Mouse (Mus musculus) intestine, postnatal 0 days (tissue): ENCODE results near the gene Szrd1. TPM values are rescaled to one million over a fixed set of nuclear protein-coding genes. Genes with fewer than 3 reads are reported as not detected.

Source experiments
- ATAC-seq: fragments of 200-750 bp; cut with Nextera tagmentation; 2 replicates; pipeline ENCODE4 v1.8.0; 2017; ENCODE audit warnings: mild to moderate bottlenecking, moderate TSS enrichment, moderate library complexity
- H3K27ac ChIP-seq: fragments of 300-500 bp; sonication (generic); 2 replicates; pipeline ENCODE4 v1.5.1; 2014; ENCODE audit warnings: mild to moderate bottlenecking, low read depth, low read length, moderate library complexity
- H3K27me3 ChIP-seq: fragments of 300-500 bp; sonication (generic); replicated peaks from 2 replicates; pipeline ENCODE4 v1.6.1; 2014; ENCODE audit warnings: low read length, mixed read lengths; ENCODE audit not compliant: control insufficient read depth, insufficient read depth
- H3K36me3 ChIP-seq: fragments of 300-500 bp; sonication (generic); 2 replicates; pipeline ENCODE4 v1.6.1; 2014; ENCODE audit warnings: mild to moderate bottlenecking, moderate library complexity; ENCODE audit not compliant: control insufficient read depth, insufficient read depth
- H3K4me1 ChIP-seq: fragments of 300-500 bp; sonication (generic); replicated peaks from 2 replicates; pipeline ENCODE4 v1.6.1; 2014; ENCODE audit warnings: antibody characterized with exemption, low read length, mixed read lengths; ENCODE audit not compliant: control insufficient read depth, insufficient read depth
- H3K4me2 ChIP-seq: fragments of 300-500 bp; sonication (generic); replicated peaks from 2 replicates; pipeline ENCODE4 v1.6.1; 2014; ENCODE audit warnings: low read depth, mild to moderate bottlenecking, moderate library complexity
- H3K4me3 ChIP-seq: fragments of 300-500 bp; sonication (generic); 2 replicates; pipeline ENCODE4 v1.5.1; 2014; ENCODE audit warnings: low read depth, low read length
- H3K9ac ChIP-seq: fragments of 300-500 bp; sonication (generic); 2 replicates; pipeline ENCODE4 v1.6.1; 2014; ENCODE audit warnings: mild to moderate bottlenecking, low read depth, low read length
- H3K9me3 ChIP-seq: fragments of 300-500 bp; sonication (generic); 2 replicates; pipeline ENCODE4 v1.6.1; 2016; ENCODE audit warnings: mixed run types; ENCODE audit not compliant: control insufficient read depth
- CTCF ChIP-seq: sonication (generic); IDR thresholded peaks from 2 replicates; pipeline ENCODE4 v1.5.1; 2016; ENCODE audit warnings: low read depth, mild to moderate bottlenecking, control low read depth, antibody characterized with exemption, moderate library complexity
- WGBS: fragments of 180-500 bp; shearing (Covaris S2); extraction: QIAGEN DNeasy Blood & Tissue Kit; methylation state at CpG from one replicate; pipeline ENCODE4 v1.1.7; 2014; 5-methylcytosine and 5-hydroxymethylcytosine counted together
- polyA plus RNA-seq: library from polyadenylated mRNA; unstranded; fragments of >200 nt; fragmentation: Nextera tagmentation; extraction: Ambion mirVana; gene quantifications from 2 replicates; pipeline ENCODE4 v1.2.1, GENCODE M21; 2015

The Szrd1 gene
- polyA plus RNA-seq, 1 experiment from 2014 or later, result 35.0 TPM

DNA sequence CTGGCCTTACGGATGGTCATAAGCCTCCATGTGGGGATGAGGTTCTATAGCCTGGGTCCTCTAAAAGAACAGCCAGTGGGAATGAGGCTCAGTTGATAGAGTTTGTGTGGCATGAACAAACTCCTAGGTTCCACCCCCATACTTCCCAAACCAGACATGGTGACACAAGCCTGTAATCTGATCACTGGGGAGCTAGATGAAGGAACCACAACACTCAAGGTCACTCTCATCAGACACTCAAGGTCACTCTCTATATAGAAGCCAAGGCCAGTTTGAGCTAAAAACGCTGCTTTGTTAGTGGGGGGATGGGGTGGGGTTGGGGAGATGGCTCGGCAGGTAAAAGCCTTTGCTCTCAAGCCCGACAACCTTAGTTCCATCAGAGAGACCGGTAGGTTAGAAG lies 39.6 kb downstream of the Szrd1 start:
- Histone ChIP-seq H3K4me1 (no peaks in the 10 kb centered on the region), H3K27ac (no peak overlapping the region), H3K9ac (no peak overlapping the region), H3K36me3 (no peaks in the 10 kb centered on the region), H3K27me3 (no peaks in the 10 kb centered on the region), H3K4me2 (no peak overlapping the region), H3K4me3 (no peak overlapping the region), H3K9me3 (no peaks in the 10 kb centered on the region)
- TF ChIP-seq CTCF, result no peak
- WGBS, result 69% methylated on average over 5 of the region's 5 CpGs
- ATAC-seq, result no peak

DNA sequence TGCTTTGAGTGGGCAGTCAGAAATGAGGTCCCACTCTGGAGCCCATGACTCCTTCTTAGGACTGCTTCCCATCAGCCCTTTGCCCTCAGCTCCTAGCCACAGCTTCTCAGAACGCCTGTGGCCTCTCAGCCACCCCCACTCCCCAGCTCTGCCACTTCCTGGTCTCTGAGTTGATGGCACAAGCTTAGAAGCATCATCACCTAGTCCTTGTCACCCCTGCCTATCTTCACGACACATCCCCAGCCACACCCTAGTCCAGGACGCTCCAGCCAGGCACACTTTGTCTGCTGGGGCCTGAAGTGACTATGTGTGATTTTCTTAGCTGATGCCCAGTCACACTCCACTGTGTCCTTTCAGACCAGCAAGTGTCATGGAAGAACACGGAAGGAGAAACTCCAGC lies 40.6 kb downstream of the Szrd1 start:
- Histone ChIP-seq H3K27me3 (no peaks in the 10 kb centered on the region), H3K4me3 (no peak overlapping the region), H3K4me1 (no peaks in the 10 kb centered on the region), H3K9ac (no peak overlapping the region), H3K36me3 (no peaks in the 10 kb centered on the region), H3K4me2 (no peak overlapping the region), H3K27ac (no peak overlapping the region), H3K9me3 (no peaks in the 10 kb centered on the region)
- no peak for TF ChIP-seq CTCF
- no peak for ATAC-seq
- WGBS, result 62% methylated on average over 4 of the region's 4 CpGs

DNA sequence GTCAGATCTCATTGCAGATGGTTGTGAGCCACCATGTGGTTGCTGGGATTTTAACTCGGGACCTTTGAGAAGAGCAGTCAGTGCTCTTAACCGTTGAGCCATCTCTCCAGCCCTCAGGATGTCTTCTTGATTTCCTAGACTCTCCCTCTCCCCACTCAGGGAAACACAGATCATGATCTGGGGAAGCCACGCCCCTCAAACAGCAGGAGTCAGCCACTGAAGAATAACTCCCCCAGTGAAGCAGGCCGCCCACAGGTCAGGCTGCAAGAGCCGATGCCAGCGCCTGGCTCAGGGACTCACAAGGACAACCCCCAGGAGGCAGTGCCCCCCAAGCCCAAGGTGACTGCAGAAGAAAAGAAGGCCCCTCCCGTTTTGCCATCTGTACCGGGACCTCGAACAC lies 42.9 kb downstream of the Szrd1 start:
- Histone ChIP-seq H3K9me3 (no peaks in the 10 kb centered on the region), H3K36me3 (no peaks in the 10 kb centered on the region), H3K4me2 (no peak overlapping the region), H3K4me3 (no peak overlapping the region), H3K27ac (no peak overlapping the region), H3K9ac (no peak overlapping the region), H3K27me3 (no peaks in the 10 kb centered on the region), H3K4me1 (no peaks in the 10 kb centered on the region)
- no peak for TF ChIP-seq CTCF
- no peak for ATAC-seq
- WGBS, result 28% methylated on average over 9 of the region's 9 CpGs

DNA sequence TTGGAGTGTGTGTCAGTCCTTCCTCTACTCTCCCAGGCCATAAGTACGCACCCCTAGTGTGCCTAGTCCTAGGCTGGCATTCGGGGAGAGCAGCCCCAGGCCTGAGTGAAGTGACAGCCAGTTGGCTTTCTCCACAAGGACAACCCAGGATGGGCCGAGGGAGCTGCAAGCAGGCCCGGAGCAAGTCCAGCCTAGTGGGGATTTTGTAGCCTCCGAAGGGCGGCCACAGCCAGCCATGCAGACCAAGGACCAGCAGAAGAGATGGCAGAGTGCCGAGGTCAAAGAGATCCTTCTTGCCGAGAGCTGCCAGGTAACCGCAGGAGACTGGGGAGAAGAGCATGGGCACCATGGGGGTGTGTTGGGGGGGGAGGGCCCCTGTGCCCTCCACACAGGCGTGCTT lies 44.6 kb downstream of the Szrd1 start:
- Histone ChIP-seq H3K9ac (no peak overlapping the region), H3K27me3 (no peaks in the 10 kb centered on the region), H3K4me3 (no peak overlapping the region), H3K4me2 (no peak overlapping the region), H3K27ac (no peak overlapping the region), H3K4me1 (no peaks in the 10 kb centered on the region), H3K36me3 (no peaks in the 10 kb centered on the region), H3K9me3 (no peaks in the 10 kb centered on the region)
- 81% methylated on average over 10 of the region's 10 CpGs for WGBS
- no peak for ATAC-seq
- TF ChIP-seq CTCF, result no peak

DNA sequence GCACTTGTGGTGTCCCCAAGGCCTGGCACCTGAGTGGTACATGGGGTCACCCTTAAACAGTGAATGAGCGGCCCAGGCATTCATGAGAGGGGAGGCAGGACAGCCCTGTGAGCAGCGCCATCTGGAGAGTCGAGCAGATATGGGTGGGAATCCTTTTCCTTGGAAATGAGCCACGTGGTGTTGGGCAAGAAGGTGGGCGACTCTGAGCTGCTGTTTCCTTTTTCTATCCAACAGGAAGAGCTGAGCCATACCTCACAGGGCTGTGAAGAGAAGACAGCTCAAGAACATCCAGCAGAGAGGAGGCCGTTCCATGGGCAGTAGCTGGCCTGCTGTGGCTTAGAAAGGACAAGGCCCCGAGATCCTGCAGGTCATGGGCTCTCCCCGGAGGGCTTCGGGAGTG lies 50.9 kb downstream of the Szrd1 start:
- H3K9ac ChIP-seq, result no peak overlapping the region
- H3K4me3 ChIP-seq, result no peak overlapping the region
- 57% methylated on average over 9 of the region's 9 CpGs for WGBS
- H3K27me3 ChIP-seq, result no peaks in the 10 kb centered on the region
- H3K36me3 ChIP-seq, result no peaks in the 10 kb centered on the region
- H3K9me3 ChIP-seq, result no peaks in the 10 kb centered on the region
- no peaks in the 10 kb centered on the region for H3K4me1 ChIP-seq
- no peak overlapping the region for H3K27ac ChIP-seq
- no peak overlapping the region for H3K4me2 ChIP-seq
- no peak for TF ChIP-seq CTCF
- ATAC-seq, result no peak

- Histone ChIP-seq H3K9ac (no peak within 1 kb of the TSS), H3K27me3 (no peaks in the 10 kb centered on the region), H3K4me3 (no peak within 1 kb of the TSS), H3K4me1 (no peaks in the 10 kb centered on the region), H3K36me3 (no peaks in the 10 kb centered on the region), H3K9me3 (no peaks in the 10 kb centered on the region), H3K27ac (no peak within 1 kb of the TSS), H3K4me2 (no peak within 1 kb of the TSS)
- ATAC-seq, result no peak
- no peak for TF ChIP-seq CTCF
- 82% methylated on average over 6 of the region's 6 CpGs for WGBS
Observed at GRCm38 (mm10) chr4:141088033-141088432, 51.5 kb downstream of the Szrd1 start, which contains the start of gene Spata21. Gene Spata21, plus strand, starts transcription at chr4:141088333.

DNA sequence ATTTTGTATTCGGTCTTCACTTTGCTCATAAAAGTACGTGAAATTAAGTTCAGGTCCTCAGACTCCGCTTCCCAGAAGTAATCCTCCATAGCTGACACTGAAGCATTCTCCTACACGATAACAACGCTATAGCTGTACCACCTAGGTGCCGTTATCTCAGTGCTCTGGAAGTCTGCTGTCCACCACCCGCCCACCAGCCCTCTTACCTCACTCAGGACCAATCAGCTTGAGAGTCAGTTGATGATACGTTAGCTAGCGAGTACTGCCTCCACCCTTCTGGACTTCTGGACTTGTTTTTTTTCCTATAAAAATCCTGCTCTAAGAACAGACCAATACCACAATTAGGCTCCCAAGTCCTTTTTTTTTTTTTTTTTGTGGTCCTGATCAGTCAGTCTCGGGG lies 52.7 kb downstream of the Szrd1 start:
- H3K9me3 ChIP-seq, result no peaks in the 10 kb centered on the region
- no peak overlapping the region for H3K4me3 ChIP-seq
- H3K9ac ChIP-seq, result no peak overlapping the region
- 60% methylated on average over 10 of the region's 10 CpGs for WGBS
- H3K4me2 ChIP-seq, result no peak overlapping the region
- ATAC-seq, result peak; percentile 58
- no peaks in the 10 kb centered on the region for H3K36me3 ChIP-seq
- H3K4me1 ChIP-seq, result no peaks in the 10 kb centered on the region
- H3K27me3 ChIP-seq, result no peaks in the 10 kb centered on the region
- no peak overlapping the region for H3K27ac ChIP-seq
- TF ChIP-seq CTCF, result no peak
